Mouse (Mus musculus) ovary, postnatal 14 days (tissue): ENCODE measurements around the gene Ankle1.

Experiments used
- DNase-seq: peaks from one replicate; pipeline ENCODE4 v3.0.0; 2022; ENCODE audit warnings: low spot score

The Ankle1 gene

GRCm38 (mm10) chr8:71405401-71406098, at the start of gene Ankle1:
Gene Ankle1, plus strand, starts transcription at chr8:71406010.
- DNase-seq: peak; percentile 99

- no peak for DNase-seq
Measured at GRCm38 (mm10) chr8:71358026-71358425, 47.8 kb upstream of the Ankle1 start.

- peak; percentile 83 for DNase-seq
Measured at GRCm38 (mm10) chr8:71366771-71367528, 38.9 kb upstream of the Ankle1 start, which contains the start of gene Use1. Gene Use1, plus strand, starts transcription at chr8:71366848.

GRCm38 (mm10) chr8:71367529-71368176, 38.2 kb upstream of the Ankle1 start:
- no peak for DNase-seq

- no peak for DNase-seq
Measured at GRCm38 (mm10) chr8:71368366-71368765, 37.4 kb upstream of the Ankle1 start.

GRCm38 (mm10) chr8:71369040-71369718, 36.6 kb upstream of the Ankle1 start:
- no peak for DNase-seq

GRCm38 (mm10) chr8:71370711-71371235, 35.0 kb upstream of the Ankle1 start:
- DNase-seq: no peak

GRCm38 (mm10) chr8:71371236-71371848, 34.5 kb upstream of the Ankle1 start, which contains the start of gene Ocel1:
Gene Ocel1, plus strand, starts transcription at chr8:71371298.
- peak; percentile 94 for DNase-seq

- DNase-seq: no peak
Measured at GRCm38 (mm10) chr8:71372427-71372826, 33.4 kb upstream of the Ankle1 start.

GRCm38 (mm10) chr8:71373000-71373399, 32.8 kb upstream of the Ankle1 start:
- no peak for DNase-seq

- DNase-seq: no peak
Measured at GRCm38 (mm10) chr8:71374616-71375206, 31.1 kb upstream of the Ankle1 start.

- DNase-seq: no peak
Measured at GRCm38 (mm10) chr8:71375581-71376422, 30.0 kb upstream of the Ankle1 start.

- no peak for DNase-seq
Measured at GRCm38 (mm10) chr8:71376423-71377030, 29.3 kb upstream of the Ankle1 start.

GRCm38 (mm10) chr8:71379008-71379407, 26.8 kb upstream of the Ankle1 start:
- no peak for DNase-seq

GRCm38 (mm10) chr8:71379512-71380075, 26.2 kb upstream of the Ankle1 start:
- DNase-seq: no peak

GRCm38 (mm10) chr8:71380178-71381171, 25.3 kb upstream of the Ankle1 start:
- no peak for DNase-seq

GRCm38 (mm10) chr8:71381421-71381970, 24.3 kb upstream of the Ankle1 start, which contains the start of gene Nr2f6:
Gene Nr2f6, minus strand, starts transcription at chr8:71381960.
- DNase-seq: peak; percentile 65
